In the genomic region with DNA sequence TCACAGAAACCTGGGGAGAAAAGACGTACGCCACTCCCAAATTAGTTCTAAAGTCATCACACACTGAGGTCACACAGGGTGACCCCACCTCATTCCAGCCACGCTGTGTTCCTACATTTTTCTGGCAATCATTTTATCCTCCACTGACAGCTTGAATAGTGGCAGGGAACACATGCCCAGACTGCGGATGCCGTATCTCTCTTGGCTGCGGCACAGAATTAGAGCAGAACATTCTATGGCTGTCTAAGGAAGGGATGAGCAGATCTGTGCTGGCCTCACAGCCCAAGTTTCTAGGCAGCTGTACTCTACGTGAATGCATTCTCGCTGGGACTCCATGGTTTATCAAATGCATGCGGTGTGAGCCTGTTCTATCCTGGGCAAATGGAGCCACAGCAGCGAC, we compare ENCODE assay signal across 12 mouse cellular contexts. TPM values are rescaled to one million over a fixed set of nuclear protein-coding genes. Genes with fewer than 3 reads are reported as not detected.
DNase-seq lines count a peak whose midpoint lies in the region; ATAC-seq lines count a peak whose summit lies in the region.
"Had no signal": no experiment of that assay in that cellular context is flagged by ENCODE, and none has a peak within 500 bp of the region (broad histone marks: within the 10 kb centered on the region; RNA-seq: fewer than 3 reads in every experiment).

No protein-coding gene starts in this region.

- H3K9me3 ChIP-seq in forebrain, embryonic 16.5 days (ENCODE audit: control insufficient read depth, low read length) = no peaks in the 10 kb centered on the region
- H3K9me3 ChIP-seq: embryonic facial prominence, embryonic 13.5 days; neural tube, embryonic 13.5 days had no signal

- no peaks in the 10 kb centered on the region for H3K27me3 ChIP-seq in forebrain, embryonic 16.5 days (replicated peaks; ENCODE audit: control insufficient read depth, insufficient read depth, low read length)
- H3K27me3 ChIP-seq: embryonic facial prominence, embryonic 13.5 days; neural tube, embryonic 13.5 days had no signal

- H3K4me2 ChIP-seq in forebrain, embryonic 16.5 days (ENCODE audit: low read length) = no peak overlapping the region
- H3K4me2 ChIP-seq: embryonic facial prominence, embryonic 13.5 days; liver, embryonic 11.5 days; neural tube, embryonic 13.5 days had no signal

- WGBS in forebrain, embryonic 16.5 days = 70% methylated on average over 10 of the region's 10 CpGs

- H3K9ac ChIP-seq in forebrain, embryonic 16.5 days (replicated peaks; ENCODE audit: low read depth, low read length) = no peak overlapping the region
- H3K9ac ChIP-seq: embryonic facial prominence, embryonic 13.5 days; neural tube, embryonic 13.5 days had no signal

- DNase-seq in gastrocnemius, postnatal 25 days = peak; percentile 55
- no peak for DNase-seq in gastrocnemius, adult 8-10 months (ENCODE audit: low spot score in 2 of 2)
- DNase-seq in brain, adult 2 months (ENCODE audit: low read depth, low spot score) = peak; percentile 79
- DNase-seq in layer of hippocampus, adult 8-10 months (ENCODE audit: low spot score in 2 of 2) = peak; percentile 47 to 65
- no peak for DNase-seq in spleen, adult 18-20 months
- DNase-seq in spleen, adult 12 weeks (ENCODE audit: low spot score) = no peak
- no peak for DNase-seq in kidney, postnatal 10 days

- peak; percentile 54 for ATAC-seq in forebrain, embryonic 16.5 days
- ATAC-seq: CD4-positive, CD25-positive, alpha-beta regulatory T cell, adult 4 months had no signal

- no peak overlapping the region for H3K4me3 ChIP-seq in forebrain, embryonic 16.5 days (replicated peaks; ENCODE audit: low read length)
- H3K4me3 ChIP-seq: embryonic facial prominence, embryonic 13.5 days; neural tube, embryonic 13.5 days had no signal

- no peaks in the 10 kb centered on the region for H3K4me1 ChIP-seq in forebrain, embryonic 16.5 days (replicated peaks; ENCODE audit: control insufficient read depth, insufficient read depth, low read length)
- H3K4me1 ChIP-seq: neural tube, embryonic 13.5 days had no signal

- H3K36me3 ChIP-seq in forebrain, embryonic 16.5 days (ENCODE audit: control insufficient read depth, insufficient read depth) = no peaks in the 10 kb centered on the region
- H3K36me3 ChIP-seq: embryonic facial prominence, embryonic 13.5 days; neural tube, embryonic 13.5 days had no signal

- H3K27ac ChIP-seq in forebrain, embryonic 16.5 days (ENCODE audit: low read length) = no peak overlapping the region
- H3K27ac ChIP-seq: embryonic facial prominence, embryonic 13.5 days; neural tube, embryonic 13.5 days had no signal

RNA-seq across cellular contexts. Expression of a gene that starts 40.6 kb away (rescaled TPM):
- not detected for total RNA-seq in gastrocnemius, postnatal 25 days (2021)
- not detected for total RNA-seq in gastrocnemius, adult 8-10 months (2022)
- not detected in 2 replicates for polyA plus RNA-seq in forebrain, embryonic 16.5 days (2015; fragmentation: Nextera tagmentation; extraction: Ambion mirVana)
- total RNA-seq in layer of hippocampus, adult 8-10 months (2022) = 1 to 10 TPM in 1 of 4 experiments, under 1 TPM in 3; 0.25 to 1.5 (median 0.74) TPM
- polyA plus RNA-seq: CD4-positive, CD25-positive, alpha-beta regulatory T cell, adult 4 months had no signal

RNA-seq across cellular contexts. Expression of a gene that starts 42.5 kb away (rescaled TPM):
- 1 to 10 TPM; 2.4 to 2.5 TPM for total RNA-seq in gastrocnemius, postnatal 25 days (2021)
- 1 to 10 TPM in 3 of 4 experiments, under 1 TPM in 1; 0.46 to 1.8 (median 1.5) TPM for total RNA-seq in gastrocnemius, adult 8-10 months (2022)
- polyA plus RNA-seq in forebrain, embryonic 16.5 days (2015; fragmentation: Nextera tagmentation; extraction: Ambion mirVana) = 4.1 and 5.8 TPM in 2 replicates
- total RNA-seq in layer of hippocampus, adult 8-10 months (2022) = 10 to 100 TPM in 1 of 4 experiments, 1 to 10 TPM in 3; 6.1 to 11.5 (median 9.1) TPM

Comparison
In these comparisons a context has a peak if more than half of its experiments do, and no peak if none do; other contexts are left out.
1. DNase-seq: peak in gastrocnemius, postnatal 25 days (single experiment), brain, adult 2 months (single experiment) and layer of hippocampus, adult 8-10 months (2 of 2); none in gastrocnemius, adult 8-10 months (0 of 2), spleen, adult 18-20 months (0 of 2), spleen, adult 12 weeks (single experiment) and kidney, postnatal 10 days (single experiment).